Mouse (Mus musculus) frontal cortex, adult 2 months (tissue): ENCODE measurements around the gene Slc38a7. TPM values are rescaled to one million over a fixed set of nuclear protein-coding genes. Genes with fewer than 3 reads are reported as not detected.
"Not testable (repeated sequence)": the region's sequence is repeated elsewhere in the genome, so short reads cannot be mapped to it uniquely, and the experiment has no call there.

Source experiments
- DNase-seq, 2 experiments: peaks; one replicate each; pipeline ENCODE4 v3.0.0; 2022; ENCODE audit warnings: low spot score in 1 of 2; ENCODE audit errors: extremely low spot score in 1 of 2
- polyA plus RNA-seq: library from polyadenylated mRNA; depleted of rRNA; stranded (reverse); fragments of >200 nt; gene quantifications from 2 replicates; pipeline ENCODE4 v1.2.3, GENCODE M21; 2012; rRNA removed

Slc38a7 gene
- polyA plus RNA-seq, result 27.6 and 28.9 TPM in 2 replicates

DNA sequence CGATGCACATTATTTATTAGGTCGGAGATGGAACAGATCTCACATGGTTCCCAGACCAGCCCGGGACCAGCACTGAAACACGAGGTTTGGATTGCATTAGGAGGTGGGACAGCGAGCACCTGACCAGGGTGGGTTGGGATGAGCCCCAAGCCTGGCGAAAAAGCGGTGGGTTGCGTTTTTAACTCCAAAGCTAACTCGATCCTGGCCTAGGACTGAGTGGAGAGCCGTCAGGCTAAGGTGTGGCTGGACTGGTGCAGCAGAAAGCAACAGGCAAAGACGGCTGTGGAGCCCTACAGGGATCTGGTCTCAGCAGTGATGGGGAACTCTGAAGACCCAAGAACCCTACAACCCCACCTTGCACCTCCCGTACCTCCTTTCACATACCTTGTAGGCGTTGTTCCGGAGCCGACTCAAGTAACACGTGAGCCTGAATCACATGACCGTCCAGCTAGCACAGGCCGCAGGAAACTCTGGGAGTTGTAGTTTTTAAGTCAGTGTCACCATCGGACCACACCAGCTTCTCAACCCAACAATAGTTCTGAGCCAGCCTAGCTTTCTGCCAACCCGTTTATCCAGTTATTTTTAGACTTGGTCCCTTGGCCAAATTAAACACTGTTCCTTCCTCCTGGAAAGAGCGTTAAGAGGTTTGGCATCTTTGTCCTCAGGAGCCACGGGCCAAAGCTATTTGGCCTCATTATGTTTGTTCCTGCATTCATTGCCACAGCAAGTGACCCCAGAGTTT lies at the start of gene Slc38a7:
Gene Slc38a7, minus strand, starts transcription at position 438 of the 742 bp plus-strand sequence.
- peak; percentile 83 to 88 for DNase-seq

DNA sequence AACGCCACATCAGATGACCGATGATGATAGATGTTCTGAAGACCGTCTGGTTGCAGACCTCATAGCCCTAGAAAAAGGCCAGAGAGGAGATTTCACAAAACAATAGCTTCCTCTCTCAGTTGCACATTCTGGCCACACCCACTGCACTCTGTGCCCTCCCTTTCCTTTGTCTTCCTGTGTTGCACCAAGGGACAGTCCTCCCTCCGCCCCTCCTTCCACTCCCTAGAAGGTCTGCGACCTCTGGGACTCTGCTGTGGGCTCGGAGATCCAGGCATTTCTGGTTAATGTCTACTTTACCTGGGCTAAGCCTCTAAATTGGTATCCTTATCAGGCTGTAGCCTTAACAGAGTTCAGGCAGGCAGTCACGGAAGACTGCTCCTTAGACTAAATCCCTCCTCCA lies 48.5 kb upstream of the Slc38a7 start:
- DNase-seq, result no peak

DNA sequence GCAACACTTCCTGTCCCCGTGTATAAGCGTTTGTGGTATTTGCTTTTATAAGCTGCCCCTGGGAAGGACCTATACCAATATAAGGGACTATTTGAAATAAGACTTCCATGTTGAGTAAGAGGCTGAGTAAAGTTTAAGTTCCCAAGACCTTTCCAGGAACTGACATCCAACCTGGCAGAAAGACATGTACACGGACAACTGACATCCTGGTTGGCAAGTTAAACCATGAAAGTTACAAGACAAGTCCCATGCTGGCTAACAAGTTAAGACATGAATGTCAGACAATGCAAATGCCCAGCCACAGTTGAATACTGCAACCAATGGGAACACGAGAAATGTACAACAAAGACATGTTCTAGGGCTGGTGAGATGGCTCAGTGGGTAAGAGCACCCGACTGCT lies 40.4 kb upstream of the Slc38a7 start:
- no peak for DNase-seq

DNA sequence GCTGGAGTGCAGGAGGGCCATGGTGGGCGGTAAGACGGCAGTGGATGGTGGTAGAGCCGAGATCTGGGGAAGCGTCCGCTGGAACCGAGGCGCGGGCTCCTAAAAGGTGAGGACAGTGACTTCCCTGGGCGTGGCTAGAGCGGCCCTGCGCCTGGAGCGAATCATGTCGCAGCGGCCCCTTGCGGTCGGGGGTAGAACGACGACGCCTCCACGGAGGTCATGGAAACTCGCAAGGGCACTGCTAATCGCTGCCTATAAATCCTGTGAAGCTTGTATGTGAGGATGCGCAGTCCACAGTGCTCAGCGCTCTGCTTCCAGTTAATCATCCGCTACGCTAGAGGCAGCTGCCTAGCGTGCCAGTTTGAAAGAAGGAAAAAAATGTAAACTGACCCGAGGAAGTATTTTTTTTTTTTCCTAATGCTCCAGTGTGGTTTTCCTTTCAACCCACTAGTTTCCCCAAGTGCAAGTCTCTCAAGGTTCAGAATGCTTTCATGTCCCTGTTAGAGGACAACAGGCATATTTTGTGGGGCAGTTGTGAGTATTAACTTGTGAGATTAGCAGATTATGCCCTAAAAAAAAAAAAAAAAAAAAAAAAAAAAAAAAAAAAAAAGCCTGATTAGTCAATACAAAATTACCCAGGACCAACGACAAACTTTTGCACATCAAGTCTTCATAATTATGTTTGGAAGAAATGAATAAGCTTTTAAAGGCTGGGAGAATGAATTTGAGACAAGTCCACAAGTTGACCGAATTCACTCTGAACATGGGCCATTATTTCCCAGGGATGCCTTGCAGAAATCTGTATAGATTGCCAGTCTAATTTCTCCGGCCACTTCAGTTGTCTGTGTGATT lies 35.2 kb upstream of the Slc38a7 start, which contains the start of gene Got2:
Gene Got2, minus strand, starts transcription at position 263 of the 852 bp plus-strand sequence.
- DNase-seq, result peak; percentile 79 to 95

DNA sequence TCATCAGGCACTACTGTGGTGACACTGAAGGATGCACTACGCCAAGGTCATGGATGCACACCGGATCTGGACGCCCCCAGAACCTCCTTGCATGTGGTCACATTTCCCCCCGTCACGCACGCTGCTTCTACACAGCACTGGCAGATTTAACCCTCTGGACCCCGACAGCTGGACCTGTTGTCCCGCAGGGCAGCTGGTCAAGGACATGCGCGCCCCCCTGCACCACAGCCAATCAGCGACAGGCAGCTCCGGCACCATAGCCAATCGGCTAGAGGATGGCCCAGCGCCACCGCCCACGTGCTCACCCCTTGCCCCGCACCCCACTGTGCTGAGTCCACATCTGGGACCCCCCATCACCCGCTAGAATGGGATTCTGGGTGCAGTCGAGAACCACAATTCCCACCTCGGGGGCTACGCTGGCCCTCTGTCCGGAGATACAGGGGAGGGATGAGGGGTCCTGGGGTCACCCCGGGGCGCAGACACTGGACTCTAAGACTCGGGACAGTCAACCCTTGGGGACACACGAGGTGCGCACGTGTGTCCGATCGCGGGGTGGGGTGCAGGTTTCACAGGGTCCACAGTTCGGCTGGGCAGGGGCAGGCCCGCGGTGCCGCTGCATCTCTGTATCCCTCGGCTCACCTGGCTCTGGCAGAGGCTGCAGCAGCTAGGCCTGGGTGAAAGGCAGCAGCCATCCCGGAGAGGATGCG lies 34.4 kb upstream of the Slc38a7 start:
- peak; percentile 67 to 89 for DNase-seq

DNA sequence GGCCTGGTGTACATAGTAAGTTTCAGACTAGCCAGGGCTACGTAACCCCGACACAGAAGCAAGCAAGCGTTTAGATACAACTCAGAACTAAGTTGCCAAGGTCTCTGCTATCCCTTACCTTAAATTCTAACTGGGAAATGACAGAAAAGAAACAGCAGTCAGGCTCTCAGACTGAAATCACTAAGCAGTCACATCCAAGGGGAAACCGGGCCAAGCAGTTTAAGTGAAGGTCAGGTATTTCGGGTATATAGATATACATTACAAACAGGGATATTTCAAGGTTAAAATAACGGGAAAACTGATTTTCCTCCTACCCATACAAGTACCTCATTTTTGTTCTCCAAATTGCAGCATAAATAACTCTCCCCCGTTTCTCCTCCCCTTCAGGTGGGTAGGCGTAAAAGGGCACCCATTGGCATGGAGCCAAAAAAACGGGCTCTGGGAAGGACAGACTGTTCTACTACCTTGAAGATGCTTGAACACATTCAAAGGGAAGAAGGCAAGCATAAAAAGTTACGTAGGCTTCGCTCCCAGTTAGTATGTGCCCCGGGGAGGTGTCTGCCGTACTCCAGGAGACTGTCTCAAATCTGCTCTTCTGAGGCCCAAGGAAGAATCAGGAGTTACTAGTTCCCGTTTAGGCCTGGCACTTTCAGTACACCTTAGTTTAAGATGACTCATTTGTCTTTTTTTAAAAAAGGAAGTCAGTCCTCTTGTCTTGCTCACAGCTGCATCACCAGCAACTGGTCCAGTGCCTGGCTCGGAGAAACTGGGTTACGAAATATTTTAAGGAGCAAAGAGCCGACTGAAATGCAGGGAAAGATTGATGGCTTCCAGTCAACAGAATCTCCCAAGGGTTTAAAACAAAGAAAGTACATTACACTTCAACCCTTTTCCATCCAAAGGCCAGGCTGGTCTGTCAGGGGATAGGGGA lies 33.6 kb upstream of the Slc38a7 start:
- peak in 1 of 2 experiments; percentile 51 for DNase-seq

DNA sequence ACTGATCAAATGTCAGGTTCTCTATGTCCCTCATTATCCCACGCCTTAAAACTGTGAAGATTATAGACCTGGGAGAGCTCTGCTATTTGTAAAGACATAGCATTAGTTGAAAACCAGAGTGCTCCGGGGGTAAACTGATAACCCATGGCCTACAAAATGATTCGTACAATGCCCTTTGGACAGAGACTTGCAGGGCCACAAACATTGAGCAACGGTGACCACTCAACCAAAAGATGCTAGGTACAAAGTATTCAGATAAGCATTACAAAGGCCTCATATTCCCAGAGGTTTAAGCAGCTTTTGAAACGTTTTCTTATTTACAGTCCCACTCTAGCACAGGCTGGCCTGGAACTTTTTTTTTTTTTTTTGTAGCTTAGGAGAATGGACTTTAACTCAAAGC lies 32.6 kb upstream of the Slc38a7 start:
- no peak for DNase-seq

DNA sequence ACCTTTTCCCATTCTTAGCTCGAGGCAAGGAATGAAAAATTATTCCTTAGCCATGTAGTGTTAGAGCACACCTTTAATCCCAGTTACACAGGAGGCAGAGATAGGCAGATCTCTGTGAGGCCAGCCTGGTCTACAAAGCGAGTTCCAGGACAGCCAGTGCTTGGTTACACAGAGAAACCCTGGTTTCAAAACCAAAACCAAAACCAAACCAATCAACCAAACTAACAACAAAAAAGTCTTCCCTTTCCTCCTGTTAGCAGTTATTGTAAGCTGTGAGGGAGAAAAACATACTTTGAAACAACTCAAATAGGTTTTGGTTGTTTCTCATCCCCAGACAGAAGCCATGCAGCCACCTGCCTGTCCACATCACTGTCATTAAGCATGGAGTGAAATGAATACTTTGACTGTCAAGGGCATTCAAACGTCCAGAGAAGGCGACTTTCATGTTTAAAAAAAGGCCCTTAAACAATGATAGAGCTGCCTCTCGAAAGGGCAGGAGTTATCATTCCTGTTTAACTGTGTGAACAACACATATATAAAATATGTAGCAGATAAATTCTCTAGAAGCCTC lies 32.0 kb upstream of the Slc38a7 start:
- DNase-seq, result no peak

DNA sequence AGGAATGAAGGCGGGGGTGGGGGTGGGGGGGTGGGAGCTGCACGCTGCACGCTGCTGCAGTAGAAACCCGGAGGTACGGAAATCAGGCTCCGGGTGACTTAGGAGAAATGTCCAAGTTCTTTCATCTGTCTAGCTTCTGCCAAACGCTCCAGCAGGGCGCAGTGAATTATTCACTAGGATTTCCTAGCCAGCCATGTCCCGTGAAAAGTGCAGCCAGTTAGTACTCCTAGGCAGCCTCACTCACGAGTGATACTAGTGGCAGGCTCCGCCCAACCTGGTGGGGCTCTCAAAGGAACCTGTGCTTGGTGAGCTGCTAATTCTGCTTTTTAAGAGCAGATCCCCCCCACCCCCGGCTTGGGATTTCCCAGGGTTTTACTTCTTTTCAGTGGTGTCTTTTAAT lies 31.2 kb upstream of the Slc38a7 start:
- no peak for DNase-seq

DNA sequence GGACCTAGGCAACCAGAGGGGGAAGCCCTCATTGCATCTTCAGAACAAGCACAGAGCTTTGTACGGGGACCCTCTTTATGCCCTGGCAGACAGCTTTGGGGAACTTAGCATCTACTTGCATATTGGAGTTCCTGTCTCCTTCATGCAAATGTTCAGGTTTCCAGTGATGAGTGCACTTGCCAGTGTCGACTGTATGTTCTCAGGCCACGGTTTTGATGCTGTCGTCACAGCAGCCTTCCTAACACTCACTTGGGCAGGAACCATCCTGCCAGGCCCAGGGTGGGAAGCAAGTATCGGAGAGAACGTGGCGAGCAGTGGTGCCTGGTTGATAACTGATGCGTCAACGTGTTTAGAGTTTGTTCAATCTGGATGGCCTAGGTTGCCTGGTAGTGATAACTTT lies 28.9 kb upstream of the Slc38a7 start:
- DNase-seq, result no peak

DNA sequence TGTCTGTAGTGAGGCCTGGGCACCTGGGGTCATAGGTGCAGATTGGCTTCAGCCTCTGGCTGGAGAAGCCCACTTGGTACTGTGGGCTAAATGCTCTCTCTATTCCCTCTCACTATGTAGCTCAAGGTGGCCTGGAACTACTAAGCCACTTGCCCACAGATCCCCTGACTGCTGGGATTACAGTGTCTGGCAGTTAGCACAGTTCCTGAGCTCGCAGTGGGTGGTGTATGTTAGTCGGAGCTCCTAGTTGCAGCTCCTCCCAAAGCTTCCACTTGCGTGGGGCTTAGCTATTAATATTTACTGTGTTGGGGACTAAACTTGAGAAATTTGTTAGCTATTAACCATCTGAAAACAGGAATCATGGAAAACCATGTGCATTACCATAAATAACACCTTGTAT lies 28.2 kb upstream of the Slc38a7 start:
- peak in 1 of 2 experiments; percentile 41 for DNase-seq

DNA sequence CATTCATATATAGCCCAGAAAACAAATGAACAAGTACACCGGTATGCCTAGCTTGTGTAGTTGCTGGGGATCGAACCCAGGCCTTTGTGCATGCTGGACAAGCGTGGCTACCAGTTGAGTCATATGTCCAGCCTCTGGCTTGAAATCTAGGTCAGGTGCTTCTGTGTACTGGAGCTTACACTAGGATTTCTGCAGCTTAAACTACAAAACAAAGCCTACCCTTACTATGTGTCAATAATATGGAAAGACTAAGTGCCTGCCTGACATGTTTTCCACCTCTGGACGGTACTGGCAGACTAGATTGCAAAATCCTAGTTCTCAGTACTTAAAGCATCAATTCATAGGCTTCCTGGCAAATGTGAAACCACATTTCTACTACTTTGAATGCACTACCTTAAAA lies 26.5 kb upstream of the Slc38a7 start:
- DNase-seq, result no peak

DNA sequence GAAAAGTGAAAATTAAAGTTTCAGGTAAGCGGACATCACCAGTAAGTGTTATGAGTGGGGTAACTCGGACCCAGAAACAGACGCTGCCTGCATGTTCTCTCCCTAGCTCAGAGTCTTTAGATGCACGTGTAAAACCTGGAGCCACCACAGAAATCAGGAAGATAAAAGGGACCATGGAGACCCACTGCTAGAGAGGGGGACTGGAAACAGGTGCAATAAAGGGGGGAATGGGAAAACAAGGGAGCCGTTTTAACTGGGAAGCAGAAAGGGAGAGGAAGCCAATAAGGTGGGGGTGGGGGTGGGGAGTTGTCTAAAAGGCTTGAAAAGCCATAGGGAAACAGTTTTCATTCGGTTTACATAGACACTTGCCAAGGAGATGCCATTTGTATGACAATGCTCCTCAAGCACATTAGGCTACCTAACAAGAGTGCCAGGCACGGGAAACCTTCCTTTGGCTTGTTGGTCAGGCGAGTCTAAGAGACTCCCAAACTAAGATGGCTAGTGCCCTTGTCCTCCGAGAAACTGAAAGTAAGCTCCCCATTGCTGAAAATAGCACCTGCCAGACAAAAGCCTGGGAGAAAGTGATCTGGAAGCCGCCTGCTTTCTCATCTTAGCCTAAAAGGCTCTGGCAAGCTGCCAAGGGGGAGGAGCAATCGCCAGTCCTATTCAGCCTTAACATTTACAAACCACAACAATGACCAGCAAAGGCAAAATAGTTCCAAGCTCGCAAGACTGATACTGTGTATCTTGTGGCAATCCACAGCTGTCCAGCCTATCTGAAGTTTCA lies 25.0 kb upstream of the Slc38a7 start:
- peak in 1 of 2 experiments; percentile 39 for DNase-seq

DNA sequence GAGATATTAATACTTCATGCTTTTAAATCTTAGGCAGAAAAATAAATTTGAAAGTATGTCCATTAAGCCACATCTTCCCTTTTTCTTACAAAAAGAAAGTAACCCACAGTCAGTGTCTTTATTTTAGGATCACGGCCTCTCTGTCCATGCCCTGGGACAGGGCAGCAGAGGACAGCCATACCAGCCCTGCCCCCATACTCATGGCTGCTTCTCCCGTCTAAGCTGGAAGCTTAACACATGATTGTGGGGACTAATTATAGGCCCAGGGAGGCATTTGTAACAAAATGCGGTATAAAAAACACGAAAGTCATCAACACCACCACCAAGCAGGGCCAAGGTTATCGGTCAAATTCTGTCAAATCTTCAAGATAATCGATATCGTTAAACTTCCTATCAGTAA lies 21.9 kb upstream of the Slc38a7 start:
- DNase-seq, result no peak

DNA sequence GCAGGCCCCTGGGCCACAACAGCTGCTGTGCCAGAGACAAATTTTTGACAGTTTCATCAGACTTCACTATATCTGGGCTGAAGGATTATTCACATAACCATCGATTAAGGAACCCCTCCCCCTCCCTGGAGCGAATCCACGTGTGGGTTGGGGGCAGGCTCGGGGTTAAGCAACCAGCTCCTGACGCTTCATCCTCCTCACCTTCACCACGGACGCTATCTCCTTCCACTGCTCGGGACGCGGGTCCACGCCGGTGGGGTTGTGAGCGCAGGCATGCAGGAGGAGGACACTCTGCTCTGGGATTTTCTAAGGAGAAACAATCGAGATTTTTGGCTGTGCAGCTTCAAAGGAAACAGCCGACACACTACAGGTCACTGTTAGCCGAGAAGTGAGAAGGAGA lies 18.4 kb upstream of the Slc38a7 start:
- no peak for DNase-seq

DNA sequence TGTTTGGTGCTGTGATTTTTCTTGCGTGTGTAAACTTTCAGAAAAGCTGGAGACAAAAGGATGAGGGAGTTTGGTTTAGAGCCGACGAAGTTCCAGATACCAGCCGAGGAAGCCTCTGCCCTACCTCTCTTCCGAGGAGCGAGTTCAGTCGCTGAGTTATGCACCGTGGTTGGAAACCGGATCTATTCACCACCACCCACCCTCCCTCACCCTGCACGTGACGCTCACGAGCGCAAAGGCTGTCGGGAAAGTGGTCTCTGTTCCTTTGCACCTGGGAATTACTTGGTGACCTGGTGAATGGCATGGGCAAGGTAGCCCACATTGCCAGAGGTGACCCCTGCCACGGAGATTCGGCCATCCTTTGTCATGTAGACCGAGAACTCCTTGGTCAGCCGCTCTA lies 11.5 kb upstream of the Slc38a7 start:
- not testable (repeated sequence) for DNase-seq

DNA sequence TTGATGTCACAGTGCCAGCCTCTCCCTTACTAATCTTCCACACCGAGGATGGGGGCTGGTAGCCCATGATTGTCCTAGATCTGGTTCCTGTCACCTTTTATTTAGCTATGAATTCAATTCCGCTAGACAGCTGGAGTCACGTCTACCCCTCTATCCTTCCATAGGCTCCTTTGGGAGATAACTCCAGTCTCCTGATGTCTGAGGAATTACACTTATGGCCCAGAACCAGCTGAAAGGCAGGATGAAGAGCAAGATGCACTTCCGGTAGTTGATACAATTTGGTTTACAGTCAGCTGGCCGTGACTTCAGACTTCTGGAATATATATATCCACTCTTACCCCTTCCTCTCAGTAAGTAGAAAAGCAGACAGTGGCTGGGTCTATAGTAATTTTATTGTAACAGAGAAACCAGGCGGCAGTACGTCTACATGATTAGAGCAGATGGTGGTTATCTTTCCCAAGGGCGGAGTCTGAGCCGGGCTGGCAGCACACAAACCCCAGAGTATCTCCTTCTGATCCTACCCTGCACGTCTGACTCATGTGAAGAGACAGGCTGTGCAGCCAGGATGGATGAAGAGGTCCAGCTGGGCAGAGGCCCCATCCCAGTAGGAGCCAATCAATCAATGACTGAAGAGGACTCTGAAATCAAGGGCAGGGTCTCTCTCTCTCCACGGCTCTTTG lies 10.6 kb upstream of the Slc38a7 start:
- not testable (repeated sequence) for DNase-seq

DNA sequence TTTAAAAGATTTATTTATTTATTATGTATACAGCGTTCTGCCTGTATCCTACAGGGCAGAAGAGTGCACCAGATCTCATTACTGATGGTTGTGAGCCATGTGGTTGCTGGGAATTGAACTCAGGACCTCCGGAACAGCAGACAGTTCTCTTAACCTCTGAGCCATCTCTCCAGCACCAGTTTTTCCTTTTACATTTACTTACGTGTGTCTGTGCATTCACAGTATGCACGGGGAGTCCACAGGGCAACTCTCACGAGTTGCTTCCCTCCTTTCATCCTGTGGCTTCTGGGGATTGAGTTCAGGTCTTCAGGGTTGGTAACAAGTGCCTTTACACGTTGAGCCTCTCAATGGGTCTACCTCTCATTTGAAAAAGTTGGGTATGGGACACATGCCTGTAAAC lies 835 bp upstream of the Slc38a7 start:
- no peak for DNase-seq
